Mouse (Mus musculus): ENCODE data around the gene Ttn.

DNA sequence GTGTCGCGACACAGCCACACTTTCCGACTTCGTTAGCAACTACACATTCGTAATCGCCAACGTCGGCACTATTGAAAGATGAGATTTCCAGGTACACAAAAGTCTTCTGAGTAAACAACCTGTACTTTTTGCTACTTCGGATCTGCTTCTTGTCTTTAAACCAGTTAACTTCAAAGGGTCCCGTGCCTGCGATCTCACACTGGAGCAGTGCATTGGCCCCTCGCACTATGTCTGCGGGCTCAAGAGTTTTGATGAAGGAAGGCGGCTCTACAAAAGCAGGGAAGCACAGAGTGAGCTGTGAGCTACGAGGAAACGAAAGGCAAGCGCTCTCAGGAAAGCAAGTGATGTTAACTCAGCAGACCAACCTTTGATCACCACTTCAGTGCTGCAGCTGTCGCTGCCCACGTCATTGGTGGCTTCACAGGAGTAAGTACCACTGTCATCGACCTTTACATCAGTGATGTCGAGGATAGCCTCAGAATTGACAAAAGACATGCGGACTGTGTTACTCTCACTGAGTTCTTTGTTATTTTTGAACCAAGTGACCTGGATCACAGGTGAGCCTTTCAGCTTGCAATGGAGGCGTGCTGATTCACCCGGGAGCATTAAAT, 80.8 kb downstream of the Ttn start:
- peak; percentile 25 for TF ChIP-seq POLR2A (IDR thresholded peaks at IDR 0.05; ENCODE audit: insufficient read length, low read depth)
- TF ChIP-seq CEBPB (IDR thresholded peaks at IDR 0.05; ENCODE audit: insufficient read depth, poor library complexity, severe bottlenecking): no peak
- no peak for TF ChIP-seq USF1 (IDR thresholded peaks at IDR 0.05; ENCODE audit: low read depth)
- no peak for TF ChIP-seq TCF12 (IDR thresholded peaks at IDR 0.05; ENCODE audit: insufficient read depth, poor library complexity, severe bottlenecking)
- peak in 1 of 3 experiments; percentile 50 for TF ChIP-seq MYOD1 (IDR thresholded peaks at IDR 0.05; ENCODE audit: control insufficient read depth in 1 of 3, insufficient read length in 2 of 3, low read depth in 2 of 3)
- no peak for TF ChIP-seq MAX (IDR thresholded peaks at IDR 0.05; ENCODE audit: low read depth)
- TF ChIP-seq TCF3 (IDR thresholded peaks at IDR 0.05; ENCODE audit: insufficient read length, low read depth): no peak
- no peak for TF ChIP-seq REST (IDR thresholded peaks at IDR 0.05; ENCODE audit: insufficient read depth, insufficient read length)
